Mouse (Mus musculus) gastrocnemius, adult 2 months (tissue): ENCODE data around the gene Cd86. TPM values are rescaled to one million over a fixed set of nuclear protein-coding genes. Genes with fewer than 3 reads are reported as not detected.
A peak's percentile ranks its signal among the peaks of the same experiment; 100 is the strongest.

Source experiments
- DNase-seq: peaks from one replicate; pipeline ENCODE4 v3.0.0; 2022
- H3K27ac ChIP-seq: fragments of 200-600 bp; 2 replicates; pipeline ENCODE4 v1.8.1; 2022; ENCODE audit warnings: mild to moderate bottlenecking
- H3K4me3 ChIP-seq: fragments of 200-600 bp; 2 replicates; pipeline ENCODE4 v1.8.1; 2022; ENCODE audit warnings: mild to moderate bottlenecking, moderate library complexity
- CTCF ChIP-seq: fragments of 200-600 bp; IDR thresholded peaks from 2 replicates; pipeline ENCODE4 v1.8.1; 2022; ENCODE audit warnings: antibody characterized with exemption, mild to moderate bottlenecking, moderate library complexity
- intact Hi-C: fragments of 180-260 bp; cut with DNase I; formaldehyde crosslinking; loops from one replicate; pipeline ENCODE4 v1.15.1; 2025
- long read RNA-seq, 2 experiments: library from polyadenylated mRNA; stranded (forward); transcript quantifications; one replicate each; pipeline ENCODE4 v2.0.0; 2021
- total RNA-seq, 2 experiments: library from RNA; stranded (reverse); gene quantifications; 2 replicates each; pipeline ENCODE4 v1.2.3; 2021

Gene Cd86
- under 1 TPM; 0.13 to 0.17 TPM for total RNA-seq
- long read RNA-seq, experiment 1: 0 reads
- long read RNA-seq, experiment 2: 0 reads

- intact Hi-C loops: no loop called here
- Histone ChIP-seq H3K27ac (no peak within 1 kb of the TSS), H3K4me3 (peak within 1 kb of the TSS; percentile 42; the same call in 1 of the 2 replicates)
- no peak for TF ChIP-seq CTCF
- DNase-seq: no peak
These were observed at the start of gene Cd86 for GRCm38 (mm10) chr16:36665782-36666181. Cd86 (minus strand) TSS chr16:36666081.

GRCm38 (mm10) chr16:36711760-36712159, 45.9 kb upstream of the Cd86 start:
- no peak overlapping the region for H3K4me3 ChIP-seq
- DNase-seq: no peak
- H3K27ac ChIP-seq: no peak overlapping the region
- intact Hi-C loops: no loop called here
- TF ChIP-seq CTCF: no peak

GRCm38 (mm10) chr16:36710794-36711193, 44.9 kb upstream of the Cd86 start:
- intact Hi-C loops: no loop called here
- DNase-seq: no peak
- peak; percentile 24; the same call in 1 of the 2 replicates for TF ChIP-seq CTCF
- Histone ChIP-seq H3K27ac (no peak overlapping the region), H3K4me3 (no peak overlapping the region)

DNA sequence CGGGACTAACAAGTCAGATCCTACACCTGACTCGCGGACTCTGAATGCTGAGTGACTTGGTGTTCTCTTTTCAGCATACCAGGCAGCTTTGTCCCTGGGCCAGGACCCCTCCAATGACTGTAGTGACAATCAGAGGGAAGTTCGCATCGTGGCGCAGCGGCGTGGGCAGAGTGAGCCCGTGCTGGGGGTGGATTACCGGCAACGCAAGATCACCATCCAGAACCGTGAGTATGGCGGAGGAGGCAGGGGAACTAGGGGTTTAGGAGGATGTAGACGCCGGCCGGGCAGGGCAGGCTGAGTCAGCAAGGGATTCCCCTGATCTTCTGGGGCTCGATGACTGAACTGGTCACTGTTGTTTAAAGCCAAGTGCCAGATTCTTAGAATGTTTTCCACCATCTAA, 43.5 kb upstream of the Cd86 start:
- intact Hi-C loops: no loop called here
- TF ChIP-seq CTCF: no peak

GRCm38 (mm10) chr16:36708751-36709150, 42.9 kb upstream of the Cd86 start:
- no peak for TF ChIP-seq CTCF
- intact Hi-C loops: no loop called here
- DNase-seq: no peak
- no peak overlapping the region for H3K27ac ChIP-seq
- no peak overlapping the region for H3K4me3 ChIP-seq

More for the DNA sequence above, 43.5 kb upstream of the Cd86 start:
- H3K4me3 ChIP-seq: no peak overlapping the region
- no peak for DNase-seq
- H3K27ac ChIP-seq: no peak overlapping the region

- TF ChIP-seq CTCF: no peak
- no peak for DNase-seq
- Histone ChIP-seq H3K27ac (no peak overlapping the region), H3K4me3 (no peak overlapping the region)
- intact Hi-C loops: no loop called here
These were observed 42.0 kb upstream of the Cd86 start for GRCm38 (mm10) chr16:36707702-36708423.

DNA sequence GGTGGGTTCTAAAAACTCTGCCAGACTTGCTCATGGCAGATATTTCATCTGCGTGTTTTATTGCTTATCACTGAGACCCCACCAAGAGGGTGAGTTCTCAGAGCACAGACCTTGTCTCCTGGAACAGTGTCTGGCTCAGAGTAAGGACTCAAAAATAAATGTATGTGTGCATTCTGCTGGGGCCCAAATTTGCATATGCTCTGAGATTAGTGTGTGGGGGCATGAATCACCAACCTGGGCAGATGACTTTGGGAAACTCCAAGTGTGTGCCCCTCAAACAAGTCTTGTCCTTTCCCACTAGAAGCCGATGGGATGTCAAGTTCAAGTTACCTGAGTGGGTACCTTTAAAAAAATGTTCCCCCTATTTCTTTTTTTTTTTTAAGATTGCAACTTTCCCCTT, 34.6 kb upstream of the Cd86 start:
- H3K27ac ChIP-seq: no peak overlapping the region
- intact Hi-C loops: no loop called here
- no peak for TF ChIP-seq CTCF
- no peak overlapping the region for H3K4me3 ChIP-seq
- no peak for DNase-seq

- no peak for TF ChIP-seq CTCF
- Histone ChIP-seq H3K27ac (no peak overlapping the region), H3K4me3 (no peak overlapping the region)
- intact Hi-C loops: no loop called here
- DNase-seq: no peak
These were observed 31.4 kb upstream of the Cd86 start for GRCm38 (mm10) chr16:36697331-36697730.

DNA sequence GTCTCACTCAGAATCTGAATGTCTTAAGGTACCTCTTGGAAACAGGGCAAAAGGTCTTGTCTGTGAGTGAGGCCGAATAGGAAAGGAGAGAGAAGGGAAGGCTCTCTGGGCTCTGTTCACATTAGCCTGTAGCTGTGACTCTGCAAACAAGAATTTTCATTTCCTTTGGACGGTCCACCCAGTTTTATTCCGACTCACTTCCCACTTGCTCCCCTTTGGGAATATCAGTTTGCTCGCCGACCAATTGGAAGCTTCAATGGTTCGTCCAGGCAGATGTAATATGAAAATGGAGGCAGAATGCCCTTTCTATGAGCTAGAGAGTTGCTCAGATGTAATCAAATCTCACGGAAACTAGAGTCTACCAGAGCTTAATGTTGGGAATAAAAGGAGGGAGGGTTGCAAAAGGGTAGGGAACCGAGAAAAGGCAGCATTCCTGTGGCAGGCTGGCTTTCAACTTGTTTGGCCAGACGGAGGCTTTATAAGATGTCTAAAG, 29.0 kb upstream of the Cd86 start:
- peak overlapping the region; percentile 61 for H3K4me3 ChIP-seq
- intact Hi-C loops: no loop called here
- no peak overlapping the region for H3K27ac ChIP-seq
- DNase-seq: no peak
- TF ChIP-seq CTCF: no peak

GRCm38 (mm10) chr16:36693818-36694413, 28.0 kb upstream of the Cd86 start, which contains the start of gene Ildr1:
Ildr1 (plus strand) TSS chr16:36693978.
- peak within 1 kb of the TSS; percentile 61 for H3K4me3 ChIP-seq
- no peak for DNase-seq
- intact Hi-C loops: no loop called here
- no peak for TF ChIP-seq CTCF
- H3K27ac ChIP-seq: no peak within 1 kb of the TSS

- no peak for TF ChIP-seq CTCF
- intact Hi-C loops: no loop called here
- H3K4me3 ChIP-seq: no peak overlapping the region
- DNase-seq: no peak
- no peak overlapping the region for H3K27ac ChIP-seq
These were observed 25.6 kb upstream of the Cd86 start for GRCm38 (mm10) chr16:36691484-36691883.

- no peak for DNase-seq
- no peak for TF ChIP-seq CTCF
- Histone ChIP-seq H3K4me3 (no peak overlapping the region), H3K27ac (no peak overlapping the region)
- intact Hi-C loops: no loop called here
These were observed 22.2 kb upstream of the Cd86 start for GRCm38 (mm10) chr16:36688076-36688475.

DNA sequence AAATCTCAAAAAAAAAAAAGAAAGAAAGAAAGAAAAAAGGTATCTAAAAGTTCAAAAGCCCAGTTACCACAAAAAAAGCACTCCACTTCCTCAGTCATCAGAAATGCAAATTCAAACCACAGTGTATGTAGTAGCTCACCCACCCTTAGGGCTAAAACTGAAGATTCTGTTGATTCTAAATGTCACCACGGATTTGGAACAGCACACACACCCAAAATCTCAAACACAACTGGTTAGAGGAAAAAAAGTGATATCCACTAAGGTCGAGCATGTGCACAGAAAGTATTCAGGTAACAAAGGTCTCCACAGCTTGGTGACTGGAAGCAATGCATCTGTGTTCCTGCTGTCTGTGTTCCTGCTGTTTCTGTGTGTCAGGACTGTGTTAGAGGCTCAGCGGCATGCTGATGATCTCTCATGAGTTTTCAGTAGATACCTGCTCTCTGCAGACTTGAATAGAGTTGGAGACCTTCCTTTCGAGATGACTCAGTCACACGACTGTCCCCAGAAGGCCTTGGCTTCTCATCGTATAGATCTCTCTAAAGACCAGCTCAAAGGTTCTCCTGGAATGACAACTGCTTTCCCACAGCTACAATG, 18.5 kb upstream of the Cd86 start:
- no peak overlapping the region for H3K27ac ChIP-seq
- H3K4me3 ChIP-seq: no peak overlapping the region
- TF ChIP-seq CTCF: no peak
- no peak for DNase-seq
- intact Hi-C loops: no loop called here
